Mouse (Mus musculus) large intestine, adult 2 months (tissue): ENCODE measurements around the gene Kirrel3. TPM values are rescaled to one million over a fixed set of nuclear protein-coding genes. Genes with fewer than 3 reads are reported as not detected.

Experiments used
- DNase-seq: peaks from one replicate; pipeline ENCODE4 v3.0.0-alpha.2; 2012; ENCODE audit warnings: low read depth, low spot score
- WGBS: fragments of 180-500 bp; shearing (Covaris S2); methylation state at CpG from one replicate; pipeline ENCODE4 v1.1.7; 2018; 5-methylcytosine and 5-hydroxymethylcytosine counted together
- polyA plus RNA-seq: library from polyadenylated mRNA; depleted of rRNA; stranded (reverse); fragments of >200 nt; gene quantifications from 2 replicates; pipeline ENCODE4 v1.2.3, GENCODE M21; 2012

Kirrel3 gene
- polyA plus RNA-seq, 1 experiment = 0.21 TPM

DNA sequence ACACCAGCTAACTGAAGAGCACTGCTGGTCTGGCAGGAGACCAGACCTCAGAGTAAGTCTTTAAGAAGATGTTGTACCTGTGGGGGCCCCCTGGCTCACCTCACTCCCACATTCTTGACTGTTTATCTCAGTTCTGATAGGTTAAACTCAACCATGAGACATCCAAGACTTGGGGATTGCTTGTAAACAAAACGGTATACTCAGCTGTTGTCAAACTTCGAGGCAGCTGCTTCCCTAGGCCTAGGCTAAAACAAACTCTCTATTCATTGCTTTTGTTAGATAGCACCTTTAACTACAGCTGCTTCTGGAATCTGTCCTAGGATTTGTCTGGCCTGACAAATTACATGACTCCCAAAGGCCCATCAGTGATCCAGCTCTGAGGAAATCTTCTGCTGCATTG lies 99.8 kb downstream of the Kirrel3 start:
- 11% methylated on average over 2 of the region's 2 CpGs for WGBS
- DNase-seq = no peak

DNA sequence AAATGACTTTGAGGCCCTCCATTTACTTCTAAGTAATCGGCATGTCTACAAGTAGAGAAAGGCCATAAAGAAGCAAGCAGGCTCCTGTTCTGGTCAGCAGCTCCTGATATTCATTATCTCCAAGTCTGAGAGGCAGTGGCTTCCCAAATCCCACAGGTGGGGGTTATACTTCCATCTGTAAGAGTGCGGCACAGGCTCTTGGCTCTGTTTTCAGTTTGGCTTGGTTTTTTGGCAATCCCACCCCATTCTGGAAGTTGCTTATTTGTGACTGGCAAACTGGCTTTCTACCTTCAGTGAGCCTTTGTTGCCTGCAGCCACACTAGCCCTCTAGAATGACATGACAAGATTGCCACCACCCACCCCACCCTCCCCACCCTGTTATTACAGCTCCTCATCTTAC lies 100.4 kb downstream of the Kirrel3 start:
- 29% methylated on average over 2 of the region's 2 CpGs for WGBS
- DNase-seq = no peak

DNA sequence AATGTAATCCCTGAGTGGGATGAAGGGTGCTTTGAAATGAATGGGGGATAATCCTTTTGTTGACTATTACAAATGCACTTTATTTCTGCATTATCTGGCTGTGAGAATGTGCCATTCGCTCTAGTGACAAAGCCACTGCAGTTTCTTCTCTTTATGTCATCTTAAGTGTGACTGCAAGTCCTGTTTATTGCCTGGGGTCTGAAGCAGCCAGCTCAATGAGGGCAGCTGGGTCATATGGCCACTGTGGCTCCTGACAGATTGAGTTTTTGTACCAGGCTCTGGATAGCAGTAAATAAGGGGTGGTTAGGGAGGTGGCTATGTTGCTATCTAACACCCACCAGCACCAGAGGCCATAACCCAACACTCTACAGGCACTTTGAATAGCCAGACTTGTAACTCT lies 104.1 kb downstream of the Kirrel3 start:
- no peak for DNase-seq
- WGBS = 78% methylated on average over 1 of the region's 1 CpGs

DNA sequence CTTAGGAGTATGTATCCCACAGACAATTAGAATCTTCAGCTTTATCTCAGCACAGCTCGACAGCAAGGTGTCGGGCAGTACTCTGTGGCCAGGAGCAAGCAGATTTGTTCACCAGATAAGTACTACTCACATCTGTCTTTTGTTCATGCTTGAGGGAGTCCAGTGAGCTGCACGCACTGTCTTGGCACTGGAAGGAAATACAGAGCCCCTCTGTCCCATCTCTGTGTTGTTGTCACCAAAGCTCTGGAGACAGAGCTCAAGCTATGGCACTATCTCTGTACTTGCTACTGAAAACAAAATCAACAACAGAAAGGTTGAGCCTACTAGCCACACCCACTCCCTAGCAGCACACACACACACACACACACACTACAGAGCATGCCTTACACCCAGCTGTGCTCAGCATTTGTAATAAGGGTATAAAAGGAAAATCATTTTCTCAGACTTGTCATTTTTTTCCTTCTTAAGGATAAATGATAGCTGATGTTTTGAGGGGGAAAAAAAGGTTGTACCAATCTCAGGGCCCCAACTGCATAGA lies 106.4 kb downstream of the Kirrel3 start:
- DNase-seq = no peak
- WGBS = 70% methylated on average over 3 of the region's 3 CpGs

DNA sequence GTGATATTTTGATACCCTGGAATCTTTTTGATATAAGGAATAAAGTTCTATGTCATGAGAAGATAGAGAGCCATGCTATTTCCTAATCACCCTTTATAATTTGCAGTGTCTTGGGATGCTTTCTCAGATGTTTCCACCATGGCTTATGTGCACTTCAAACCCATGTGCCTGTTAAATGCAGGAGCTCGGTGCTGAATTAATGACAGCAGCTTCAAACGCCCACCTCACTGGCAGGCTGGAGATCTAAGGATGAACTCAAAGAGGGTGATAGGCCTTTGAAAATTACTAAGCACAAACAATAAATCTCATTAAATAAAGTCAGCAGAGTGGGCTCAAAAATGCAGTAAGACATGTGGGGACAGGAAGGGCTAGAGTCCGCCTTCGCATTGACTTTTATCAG lies 108.2 kb downstream of the Kirrel3 start:
- whole genome bisulfite sequencing = 83% methylated on average over 4 of the region's 4 CpGs
- DNase-seq = no peak

DNA sequence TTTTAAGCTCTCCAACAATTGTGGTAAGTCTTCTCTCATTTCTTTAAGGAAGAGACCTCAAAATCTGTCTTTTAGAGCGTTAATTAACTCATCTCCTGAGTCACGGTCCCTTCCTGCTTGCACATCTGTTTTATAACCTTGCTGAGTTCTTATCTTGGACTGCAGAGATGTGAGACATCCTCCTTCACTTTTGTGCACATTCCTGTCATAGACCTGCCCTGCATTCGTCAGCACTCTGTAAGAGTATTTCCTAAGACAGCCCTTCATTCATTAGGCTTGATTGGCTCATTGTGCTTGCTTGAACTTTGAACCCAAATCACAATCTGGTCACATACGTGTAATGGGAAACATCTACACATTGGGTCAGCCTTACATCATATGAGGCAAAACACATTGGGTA lies 114.6 kb downstream of the Kirrel3 start:
- DNase-seq = no peak
- 44% methylated on average over 4 of the region's 4 CpGs for WGBS

DNA sequence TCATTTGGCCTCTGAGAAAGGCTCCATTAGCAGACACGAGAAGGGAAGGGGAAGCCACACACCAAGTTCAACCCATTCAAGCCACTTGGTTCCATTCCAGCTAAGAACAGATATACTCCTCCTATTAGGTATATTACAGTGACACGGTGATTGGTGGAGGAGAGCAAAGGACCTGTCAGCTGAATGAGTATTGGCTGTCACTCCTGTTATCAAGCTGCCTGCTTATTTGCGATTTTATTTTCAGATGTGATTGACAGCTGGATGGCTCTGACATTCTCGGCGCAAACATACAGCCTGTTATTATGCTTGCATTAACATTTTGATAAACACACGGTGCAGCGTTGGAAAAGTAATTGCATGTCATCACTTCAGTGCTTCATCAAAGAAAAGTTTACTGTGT lies 118.1 kb downstream of the Kirrel3 start:
- WGBS = 66% methylated on average over 7 of the region's 7 CpGs
- DNase-seq = no peak

DNA sequence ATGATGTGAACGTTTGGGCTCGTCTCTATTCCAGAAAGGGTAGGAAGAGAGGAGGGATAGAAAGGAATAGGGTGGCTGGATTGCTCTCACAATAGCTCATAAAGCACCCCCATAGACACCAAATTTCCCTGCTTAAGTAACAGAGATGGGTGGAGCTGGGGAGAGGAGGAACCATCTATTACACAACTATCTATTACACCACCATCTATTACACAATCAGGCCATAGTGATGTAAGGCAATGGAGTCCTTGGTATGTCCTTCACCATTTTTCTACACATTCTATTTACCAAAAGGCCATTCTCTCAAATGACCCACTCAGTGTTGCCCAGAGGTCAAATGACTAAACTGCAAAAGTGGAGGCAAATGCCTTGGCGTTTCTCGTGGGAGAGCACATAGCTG lies 119.2 kb downstream of the Kirrel3 start:
- 83% methylated on average over 4 of the region's 4 CpGs for WGBS
- DNase-seq = no peak

DNA sequence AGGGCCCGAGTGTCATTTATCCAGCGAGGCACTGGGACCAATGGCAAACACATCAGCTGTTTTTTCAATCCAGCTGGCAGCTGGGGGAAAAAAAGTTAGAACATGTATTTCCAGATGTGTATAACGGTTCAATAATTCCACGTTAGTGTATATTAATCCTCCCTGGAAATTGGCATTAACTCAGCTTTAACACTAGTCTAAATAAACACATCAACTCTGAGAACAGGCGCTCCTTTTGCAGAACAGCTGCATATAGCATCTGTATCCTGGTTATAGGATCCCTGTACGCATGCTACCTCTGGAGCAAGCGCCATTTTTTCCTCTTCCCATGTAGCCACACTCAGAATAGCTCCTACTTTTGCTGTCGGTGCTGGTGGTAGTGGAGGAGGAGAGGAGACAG lies 119.8 kb downstream of the Kirrel3 start:
- no peak for DNase-seq
- WGBS = 77% methylated on average over 8 of the region's 8 CpGs

DNA sequence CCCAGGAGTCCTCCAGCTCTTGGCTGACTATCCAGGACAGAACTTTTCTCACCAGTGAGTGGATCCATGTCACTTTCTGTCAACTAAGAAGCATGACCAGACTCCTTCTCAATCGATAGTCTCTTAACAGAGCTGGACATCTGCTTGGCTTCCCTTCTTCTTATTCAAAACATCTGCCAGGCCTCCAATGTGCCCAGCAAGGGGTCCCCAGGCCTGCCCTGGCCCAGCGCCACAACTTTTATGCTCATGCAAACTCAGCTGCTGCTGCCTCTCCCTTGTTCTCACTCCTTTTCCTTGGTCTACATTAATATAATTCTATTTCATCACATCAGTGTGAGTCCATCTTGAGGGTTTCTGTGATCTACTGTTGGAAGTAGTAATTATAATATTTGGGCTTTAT lies 122.3 kb downstream of the Kirrel3 start:
- DNase-seq = no peak
- WGBS = 83% methylated on average over 2 of the region's 2 CpGs

DNA sequence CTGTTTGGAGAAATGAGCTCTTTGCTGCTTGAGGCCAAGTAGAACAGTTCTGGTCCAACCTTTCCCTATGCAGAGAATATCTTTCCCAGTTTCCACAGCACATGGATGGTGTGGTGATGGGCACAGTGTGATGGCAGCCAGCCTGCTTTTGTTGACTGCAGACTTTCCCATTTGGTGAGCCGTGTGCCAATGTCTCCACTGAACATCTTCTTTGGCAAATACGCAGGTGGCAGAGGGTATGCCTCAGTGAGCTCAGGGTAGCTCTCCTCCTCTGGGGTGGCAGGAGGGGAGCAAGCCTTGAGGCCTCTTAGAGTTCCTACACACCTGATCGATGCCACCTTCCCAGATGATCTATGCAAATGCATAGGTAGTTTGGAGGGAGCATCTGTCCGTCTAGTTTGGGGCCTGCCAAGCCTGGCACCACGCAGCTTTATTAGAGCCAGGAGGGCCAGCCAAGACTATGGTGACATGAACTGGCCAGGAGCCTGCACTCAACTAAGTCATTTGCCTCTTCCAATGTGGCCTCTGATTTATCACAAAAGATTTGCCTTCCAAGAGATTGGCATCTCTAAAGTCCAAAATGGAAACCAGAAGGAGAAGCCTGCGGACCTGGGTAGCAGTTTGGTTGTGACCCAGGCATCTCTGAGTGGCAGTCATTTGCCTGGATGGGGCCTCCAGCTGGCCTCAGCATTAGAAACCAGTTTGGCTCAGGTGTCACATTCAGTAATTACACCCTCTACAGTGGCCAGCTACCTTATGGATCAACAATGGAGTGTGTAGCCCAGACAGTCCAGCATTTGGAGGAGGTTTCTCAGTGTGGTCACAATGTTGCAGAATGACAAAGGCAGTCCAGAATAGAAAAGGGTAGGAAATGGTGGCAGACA lies 127.4 kb downstream of the Kirrel3 start:
- no peak for DNase-seq
- 88% methylated on average over 6 of the region's 6 CpGs for WGBS

DNA sequence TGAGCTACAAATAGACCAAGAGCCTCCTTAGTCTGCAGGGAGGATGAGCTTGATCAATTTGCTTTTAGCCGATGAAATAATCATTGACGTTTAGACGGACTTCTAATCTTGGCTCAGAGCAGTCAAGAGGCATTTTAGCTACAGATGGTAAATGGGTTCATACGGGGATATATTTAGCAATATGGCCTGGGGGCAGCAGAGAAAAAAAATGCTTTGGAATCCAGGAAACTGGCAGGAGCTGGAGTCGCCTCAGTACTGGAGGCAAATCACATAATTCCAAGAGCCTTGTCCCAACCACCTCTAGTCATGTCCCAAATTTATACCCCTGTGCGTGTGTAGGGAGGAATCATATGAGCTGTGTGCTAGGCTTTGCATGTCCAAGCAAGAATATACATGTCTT lies 132.4 kb downstream of the Kirrel3 start:
- 77% methylated on average over 6 of the region's 6 CpGs for WGBS
- DNase-seq = no peak

DNA sequence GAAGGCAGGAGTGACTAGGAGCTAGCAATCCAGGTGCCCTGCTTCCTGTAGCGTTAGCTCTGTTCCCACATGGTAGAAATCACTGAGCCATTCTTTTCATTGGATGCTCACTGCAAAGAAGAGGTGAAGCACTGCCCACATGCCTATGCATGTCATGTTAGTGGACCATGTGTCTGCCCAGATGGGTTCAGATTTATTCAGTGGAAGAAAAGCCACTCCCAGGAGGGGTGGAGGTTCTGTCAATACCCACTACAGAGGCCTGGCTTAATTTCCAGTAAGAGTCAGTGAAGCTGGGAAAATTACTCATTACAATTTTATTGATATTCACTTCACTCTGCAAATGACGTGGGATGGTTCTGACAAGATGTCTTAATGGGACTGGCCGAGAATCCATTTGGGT lies 134.2 kb downstream of the Kirrel3 start:
- WGBS = 71% methylated on average over 3 of the region's 3 CpGs

DNA sequence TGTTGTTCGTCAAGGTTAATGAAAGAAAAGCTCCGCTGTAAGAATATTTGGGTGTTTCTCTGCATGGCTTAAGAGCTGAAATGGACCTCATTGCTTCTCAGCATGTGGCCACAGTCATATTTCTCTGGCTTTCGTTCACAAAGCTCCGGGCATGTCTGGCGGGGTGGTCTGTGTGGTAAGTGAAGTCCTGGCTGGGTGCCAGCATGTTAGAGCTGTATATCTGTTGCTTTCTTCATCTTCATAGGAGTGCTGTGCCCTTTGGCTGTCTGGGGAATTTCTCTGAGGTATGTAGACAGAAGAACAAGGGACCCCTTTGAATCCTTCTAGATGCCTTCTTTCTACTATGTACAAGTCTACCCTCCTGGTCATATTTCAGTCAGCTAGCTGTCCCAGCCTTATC lies 137.8 kb downstream of the Kirrel3 start:
- 71% methylated on average over 5 of the region's 5 CpGs for WGBS
- DNase-seq = no peak

More for the DNA sequence above, 134.2 kb downstream of the Kirrel3 start:
- DNase-seq = no peak

DNA sequence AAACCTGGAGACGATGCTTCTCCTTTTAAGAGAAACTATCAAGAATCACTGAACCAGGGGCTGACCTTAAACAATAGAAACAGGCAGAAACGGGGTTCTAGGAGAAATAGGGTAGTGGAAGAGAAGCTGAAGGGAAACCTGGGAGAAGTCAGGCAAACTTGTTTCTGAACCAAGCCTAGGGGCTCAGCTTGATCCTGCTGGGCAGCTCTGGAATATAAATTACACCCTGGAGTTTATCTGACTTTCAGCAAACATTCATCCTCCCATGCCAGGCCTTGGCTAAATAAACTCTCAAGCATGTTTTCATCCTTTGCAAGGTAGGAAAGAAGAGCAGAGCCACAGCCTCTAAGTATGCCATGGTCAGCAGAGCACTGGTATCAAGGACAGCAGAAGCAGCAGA lies 138.3 kb downstream of the Kirrel3 start:
- 50% methylated on average over 2 of the region's 2 CpGs for WGBS
- DNase-seq = no peak

DNA sequence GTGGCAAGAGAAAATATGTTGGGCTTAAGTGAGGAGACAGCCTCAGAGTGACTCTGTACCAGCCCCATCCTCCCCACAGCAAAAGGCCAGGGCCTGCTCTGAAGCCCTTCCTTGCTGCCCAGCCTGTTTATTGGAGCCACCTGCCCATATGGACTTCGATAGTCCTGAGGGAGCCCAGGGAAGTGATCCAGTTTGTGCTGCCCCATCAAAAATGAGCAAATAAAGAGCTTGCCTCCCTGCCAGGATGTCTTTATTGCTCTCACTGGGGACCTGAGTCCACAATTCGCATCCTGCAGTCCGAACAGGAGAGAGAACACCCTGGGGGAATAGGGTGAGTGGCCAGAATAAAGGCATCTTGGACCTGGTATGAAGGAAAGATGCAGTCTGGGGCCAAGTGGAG lies 143.1 kb downstream of the Kirrel3 start:
- 47% methylated on average over 3 of the region's 3 CpGs for WGBS
- no peak for DNase-seq

DNA sequence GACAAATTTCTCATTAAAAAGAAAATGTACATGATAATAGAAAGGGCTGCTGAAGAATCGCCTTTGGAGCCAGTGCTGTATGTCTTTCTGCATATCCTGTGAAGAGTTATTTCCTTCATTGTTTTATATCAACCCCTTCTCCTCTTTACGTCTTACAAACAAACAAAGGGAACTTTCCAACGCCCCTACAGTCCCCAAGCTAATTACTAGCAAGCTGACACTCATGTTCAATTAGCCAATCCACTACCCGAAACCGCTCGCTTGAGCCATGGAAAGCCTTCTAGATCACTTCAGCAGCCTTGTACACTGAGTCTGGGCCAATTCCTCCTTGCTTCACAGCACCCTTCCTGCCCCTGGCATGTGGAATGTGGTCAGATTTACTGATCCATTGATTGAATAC lies 150.0 kb downstream of the Kirrel3 start:
- no peak for DNase-seq
- WGBS = 78% methylated on average over 6 of the region's 6 CpGs

DNA sequence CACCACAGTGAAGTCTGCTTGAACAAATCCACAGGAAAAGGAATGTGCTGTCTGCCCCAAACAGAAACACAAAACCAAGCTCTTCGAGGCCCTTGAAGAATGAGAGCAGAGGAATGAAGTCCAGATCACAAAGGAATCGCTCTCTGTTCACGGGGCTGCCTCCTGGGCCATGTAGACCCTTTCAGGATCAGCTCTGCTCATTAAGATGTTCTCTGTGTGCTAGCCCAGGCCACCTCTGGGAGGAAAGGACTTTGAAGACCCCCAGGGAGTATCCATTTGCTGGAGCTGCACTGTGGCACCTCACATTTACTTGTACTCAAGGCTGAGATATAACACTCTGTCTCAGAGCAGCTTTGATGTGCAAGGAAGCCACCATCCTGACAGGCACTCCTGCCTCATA lies 158.2 kb downstream of the Kirrel3 start:
- WGBS = 47% methylated on average over 3 of the region's 3 CpGs
- DNase-seq = no peak

DNA sequence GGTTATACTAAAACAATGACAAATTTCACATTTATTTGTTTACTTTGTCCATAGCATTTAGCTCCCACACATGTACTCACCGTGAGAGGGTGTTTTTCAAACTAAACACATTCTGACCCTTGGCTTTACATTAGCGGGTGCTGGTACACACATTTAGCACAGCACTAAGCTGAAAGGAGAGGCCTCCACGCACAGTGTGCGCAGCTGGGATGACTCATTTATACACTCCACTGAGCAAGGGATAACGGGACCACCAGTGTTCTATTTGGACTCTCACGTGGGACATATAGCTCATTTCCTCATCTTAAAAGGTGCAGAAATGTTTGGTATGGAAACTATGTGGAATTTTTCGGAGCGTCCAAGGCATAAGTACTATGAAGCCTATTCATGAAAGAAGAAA lies 158.7 kb downstream of the Kirrel3 start:
- DNase-seq = no peak
- WGBS = 49% methylated on average over 8 of the region's 8 CpGs

DNA sequence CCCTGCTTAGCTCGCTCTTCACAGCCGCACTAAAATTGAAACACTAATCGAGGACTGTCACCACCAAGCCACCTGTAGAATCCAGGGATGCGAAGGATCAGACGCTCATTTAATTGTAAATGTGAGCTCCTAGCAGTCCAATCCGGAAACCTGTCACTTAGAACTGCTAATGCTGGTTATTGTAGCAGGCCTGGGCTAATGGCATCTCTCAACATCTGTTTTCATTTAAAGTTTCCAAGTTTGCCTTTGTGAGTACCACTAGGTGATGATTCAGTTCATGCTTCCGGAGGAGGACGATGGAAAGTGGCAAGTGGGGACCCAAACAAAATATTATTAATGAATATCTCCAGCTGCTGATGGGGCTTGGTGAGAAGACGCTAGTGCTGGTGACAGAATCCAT lies 161.1 kb downstream of the Kirrel3 start:
- WGBS = 88% methylated on average over 9 of the region's 9 CpGs
- no peak for DNase-seq

DNA sequence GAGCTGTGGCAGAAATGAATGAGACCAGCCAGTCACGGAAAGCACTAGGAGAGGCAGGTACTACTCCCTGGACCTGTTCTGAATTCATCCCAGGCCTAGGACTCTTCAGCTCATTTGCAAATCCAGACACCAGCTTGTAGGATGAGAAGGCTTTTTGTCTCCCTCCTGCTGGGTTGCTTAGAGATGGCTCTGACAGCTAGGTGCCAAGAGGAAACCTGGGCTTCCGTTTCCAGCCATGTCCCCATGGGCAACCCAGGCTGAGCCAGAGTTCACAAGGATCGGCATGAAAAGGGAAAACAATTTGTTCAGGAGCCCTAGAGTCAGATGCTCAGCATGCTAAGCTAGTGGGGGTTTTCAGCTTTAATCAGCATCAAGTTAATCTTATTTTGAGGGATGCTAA lies 166.6 kb downstream of the Kirrel3 start:
- DNase-seq = no peak
- 74% methylated on average over 3 of the region's 3 CpGs for WGBS

DNA sequence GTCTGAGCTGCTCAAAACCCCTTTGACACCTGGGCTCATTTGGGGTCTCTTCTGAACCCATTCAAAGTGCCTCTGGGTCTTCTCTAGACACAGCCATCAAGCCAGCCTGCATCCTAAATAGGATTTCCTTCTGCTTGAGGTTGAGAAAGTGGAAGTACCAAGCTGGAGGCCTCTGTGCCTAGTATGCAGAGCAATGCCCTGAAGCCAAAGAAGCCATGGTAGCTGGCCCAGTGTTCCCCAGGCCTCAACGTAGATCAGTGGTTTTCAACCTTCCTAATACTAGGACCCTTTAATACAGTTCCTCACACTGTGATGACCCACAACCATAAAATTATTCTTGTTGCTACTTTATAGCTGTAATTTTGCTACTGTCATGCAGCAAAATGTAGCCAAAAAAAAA lies 167.4 kb downstream of the Kirrel3 start:
- no peak for DNase-seq
- WGBS = 76% methylated on average over 1 of the region's 1 CpGs
